Mouse (Mus musculus): ENCODE measurements at regions not wholly inside any gene's neighbourhood (a gene's known extent, or its start where the extent isn't known, plus 50 kb on each side); places are given as distances from the start of the nearest gene placed in this dataset.

GRCm38 (mm10) chr5:37980692-37981091 is 57.9 kb upstream of the Stx18 start:
- no peak for DNase-seq (ENCODE audit: low spot score)

GRCm38 (mm10) chr5:37976943-37977434 is 61.6 kb upstream of the Stx18 start:
- no peak for DNase-seq (ENCODE audit: low spot score)

GRCm38 (mm10) chr5:37972980-37973545 is 65.5 kb upstream of the Stx18 start:
- DNase-seq (ENCODE audit: low spot score), result no peak

- no peak for DNase-seq (ENCODE audit: low spot score)
Observed at GRCm38 (mm10) chr5:37971724-37972123, 66.8 kb upstream of the Stx18 start.

GRCm38 (mm10) chr5:37968596-37968995 is 69.9 kb upstream of the Stx18 start:
- DNase-seq (ENCODE audit: low spot score), result no peak

- DNase-seq (ENCODE audit: low spot score), result no peak
Observed at GRCm38 (mm10) chr5:37967914-37968375, 70.6 kb upstream of the Stx18 start.

GRCm38 (mm10) chr5:37967106-37967913 is 71.2 kb upstream of the Stx18 start:
- DNase-seq (ENCODE audit: low spot score), result no peak

GRCm38 (mm10) chr5:37963688-37964087 is 74.9 kb upstream of the Stx18 start:
- no peak for DNase-seq (ENCODE audit: low spot score)

- no peak for DNase-seq (ENCODE audit: low spot score)
Observed at GRCm38 (mm10) chr5:37962513-37962912, 76.0 kb upstream of the Stx18 start.

GRCm38 (mm10) chr5:37960216-37960615 is 78.3 kb upstream of the Stx18 start:
- no peak for DNase-seq (ENCODE audit: low spot score)

GRCm38 (mm10) chr5:37952096-37952495 is 86.4 kb upstream of the Stx18 start:
- DNase-seq (ENCODE audit: low spot score), result no peak

GRCm38 (mm10) chr5:37932760-37933122 is 105.8 kb upstream of the Stx18 start:
- no peak for DNase-seq (ENCODE audit: low spot score)

GRCm38 (mm10) chr5:37932086-37932759 is 106.3 kb upstream of the Stx18 start:
- no peak for DNase-seq (ENCODE audit: low spot score)

GRCm38 (mm10) chr5:37920481-37920880 is 96.1 kb upstream of the Msx1 start:
- DNase-seq (ENCODE audit: low spot score), result no peak

GRCm38 (mm10) chr5:37919102-37919501 is 94.7 kb upstream of the Msx1 start:
- DNase-seq (ENCODE audit: low spot score), result no peak

GRCm38 (mm10) chr5:37918001-37918707 is 93.8 kb upstream of the Msx1 start:
- no peak for DNase-seq (ENCODE audit: low spot score)

- no peak for DNase-seq (ENCODE audit: low spot score)
Observed at GRCm38 (mm10) chr5:37917161-37917560, 92.8 kb upstream of the Msx1 start.

- no peak for DNase-seq (ENCODE audit: low spot score)
Observed at GRCm38 (mm10) chr5:37904683-37905352, 80.4 kb upstream of the Msx1 start.

- DNase-seq (ENCODE audit: low spot score), result no peak
Observed at GRCm38 (mm10) chr5:37903861-37904260, 79.5 kb upstream of the Msx1 start.

- no peak for DNase-seq (ENCODE audit: low spot score)
Observed at GRCm38 (mm10) chr5:37902741-37903140, 78.4 kb upstream of the Msx1 start.

- DNase-seq (ENCODE audit: low spot score), result no peak
Observed at GRCm38 (mm10) chr5:37901861-37902291, 77.5 kb upstream of the Msx1 start.
